Mouse (Mus musculus) midbrain, postnatal 0 days (tissue): ENCODE measurements around the gene Olfr1417. TPM values are rescaled to one million over a fixed set of nuclear protein-coding genes. Genes with fewer than 3 reads are reported as not detected.

Experiments
- ATAC-seq: fragments of 200-750 bp; cut with Nextera tagmentation; 2 replicates; pipeline ENCODE4 v1.8.0; 2017; ENCODE audit warnings: moderate number of reproducible peaks, mild to moderate bottlenecking, moderate TSS enrichment, moderate library complexity; ENCODE audit not compliant: low FRiP score
- DNase-seq: peaks from one replicate; pipeline ENCODE4 v3.0.0-alpha.2; 2015; ENCODE audit warnings: low spot score
- H3K27ac ChIP-seq: fragments of 300-500 bp; sonication (generic); 2 replicates; pipeline ENCODE4 v1.5.1; 2014; ENCODE audit warnings: low read depth, mild to moderate bottlenecking, low read length, mixed read lengths
- H3K27me3 ChIP-seq: fragments of 300-500 bp; sonication (generic); 2 replicates; pipeline ENCODE4 v1.6.1; 2014; ENCODE audit warnings: low read length, control low read depth, mixed read lengths; ENCODE audit not compliant: insufficient read depth
- H3K36me3 ChIP-seq: fragments of 300-500 bp; sonication (generic); 2 replicates; pipeline ENCODE4 v1.6.1; 2014; ENCODE audit warnings: low read length, control low read depth, mixed read lengths; ENCODE audit not compliant: insufficient read depth
- H3K4me1 ChIP-seq: fragments of 300-500 bp; sonication (generic); 2 replicates; pipeline ENCODE4 v1.6.1; 2014; ENCODE audit warnings: mild to moderate bottlenecking, control low read depth, antibody characterized with exemption, low read length, mixed read lengths; ENCODE audit not compliant: insufficient read depth
- H3K4me2 ChIP-seq: fragments of 300-500 bp; sonication (generic); 2 replicates; pipeline ENCODE4 v1.6.1; 2014; ENCODE audit warnings: low read depth, mild to moderate bottlenecking, low read length, mixed read lengths; ENCODE audit not compliant: poor library complexity, severe bottlenecking
- H3K4me3 ChIP-seq: fragments of 300-500 bp; sonication (generic); 2 replicates; pipeline ENCODE4 v1.5.1; 2014; ENCODE audit warnings: low read depth, mild to moderate bottlenecking, low read length, moderate library complexity
- H3K9ac ChIP-seq: fragments of 300-500 bp; sonication (generic); replicated peaks from 2 replicates; pipeline ENCODE4 v1.6.1; 2014; ENCODE audit warnings: mild to moderate bottlenecking, low read length, moderate library complexity, mixed read lengths; ENCODE audit not compliant: poor library complexity, severe bottlenecking
- H3K9me3 ChIP-seq: fragments of 300-500 bp; sonication (generic); 2 replicates; pipeline ENCODE4 v1.6.1; 2016; ENCODE audit warnings: low read length, control low read depth
- CTCF ChIP-seq: IDR thresholded peaks from 2 replicates; pipeline ENCODE4 v1.5.1; 2016; ENCODE audit warnings: antibody characterized with exemption, mild to moderate bottlenecking
- WGBS: fragments of 180-500 bp; shearing (Covaris S2); extraction: QIAGEN DNeasy Blood & Tissue Kit; methylation state at CpG from one replicate; pipeline ENCODE4 v1.1.7; 2014; 5-methylcytosine and 5-hydroxymethylcytosine counted together
- polyA plus RNA-seq: library from polyadenylated mRNA; unstranded; fragments of >200 nt; fragmentation: Nextera tagmentation; extraction: Ambion mirVana; gene quantifications from 2 replicates; pipeline ENCODE4 v1.2.1, GENCODE M21; 2015
- total RNA-seq: library from RNA; depleted of rRNA; stranded (reverse); fragments of >200 nt; gene quantifications from 2 replicates; pipeline ENCODE4 v1.2.3, GENCODE M21; 2014

Gene Olfr1417
- total and polyA plus RNA-seq, 2 experiments from 2014 or later, result 0.16 TPM; not detected in 1

DNA sequence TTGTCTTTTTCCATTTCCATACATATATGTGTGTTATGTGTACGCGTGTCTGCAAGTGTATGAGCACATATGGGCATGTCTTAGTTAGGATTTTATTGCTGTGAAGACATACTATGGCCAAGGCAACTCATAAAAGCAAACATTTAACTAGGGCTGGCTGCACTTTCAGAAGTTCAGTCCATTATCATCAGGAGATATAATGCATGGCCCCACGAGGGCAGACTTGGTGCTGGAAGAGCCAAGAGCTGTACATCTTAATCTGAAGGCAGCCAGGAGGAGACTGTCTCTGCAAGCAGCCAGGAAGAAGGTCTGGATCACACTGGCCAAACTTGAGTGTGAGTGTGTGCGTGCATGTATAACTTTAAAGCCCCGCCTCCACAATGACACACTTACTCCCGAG is 44.6 kb downstream of the Olfr1417 start:
- DNase-seq, result no peak
- WGBS, result 87% methylated on average over 6 of the region's 6 CpGs
- TF ChIP-seq CTCF, result no peak
- Histone ChIP-seq H3K4me1 (no peaks in the 10 kb centered on the region), H3K36me3 (peaks cover 8% of the 10 kb centered on the region; the same call in 1 of the 2 replicates), H3K4me2 (no peak overlapping the region), H3K27me3 (no peaks in the 10 kb centered on the region), H3K4me3 (no peak overlapping the region), H3K9me3 (no peaks in the 10 kb centered on the region), H3K9ac (no peak overlapping the region), H3K27ac (no peak overlapping the region)
- no peak for ATAC-seq

DNA sequence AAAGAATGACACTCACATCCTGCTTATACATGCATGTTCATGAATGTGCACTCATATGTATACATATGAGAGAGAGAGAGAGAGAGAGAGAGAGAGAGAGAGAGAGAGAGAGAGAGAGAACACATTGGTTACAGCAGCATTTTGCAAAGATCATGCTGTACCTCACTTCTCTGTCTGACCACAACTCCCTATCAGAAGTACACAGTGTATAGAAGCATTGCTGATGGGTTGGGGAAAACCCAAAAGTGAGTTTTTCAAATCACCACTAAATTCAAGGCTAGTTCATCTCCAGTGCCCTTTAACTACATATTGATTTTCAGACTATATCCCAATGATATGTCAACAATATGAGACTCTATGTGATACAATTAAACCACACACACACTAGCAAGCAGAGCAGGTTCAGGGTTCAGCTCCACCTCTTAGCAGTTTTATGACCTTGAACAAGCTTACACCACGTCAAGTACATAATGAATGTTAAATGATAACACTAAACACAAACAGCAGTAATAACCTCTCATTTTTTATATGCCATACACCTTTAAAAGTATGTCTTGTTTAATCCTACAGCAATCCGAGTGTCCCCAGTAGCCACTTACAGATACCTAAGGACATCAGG is 45.2 kb downstream of the Olfr1417 start:
- Histone ChIP-seq H3K27ac (no peak overlapping the region), H3K36me3 (peaks cover 14% of the 10 kb centered on the region), H3K4me1 (no peaks in the 10 kb centered on the region), H3K27me3 (no peaks in the 10 kb centered on the region), H3K4me2 (no peak overlapping the region), H3K9ac (no peak overlapping the region), H3K9me3 (no peaks in the 10 kb centered on the region), H3K4me3 (no peak overlapping the region)
- no peak for TF ChIP-seq CTCF
- DNase-seq, result no peak
- no peak for ATAC-seq
- WGBS, result 84% methylated on average over 2 of the region's 2 CpGs

DNA sequence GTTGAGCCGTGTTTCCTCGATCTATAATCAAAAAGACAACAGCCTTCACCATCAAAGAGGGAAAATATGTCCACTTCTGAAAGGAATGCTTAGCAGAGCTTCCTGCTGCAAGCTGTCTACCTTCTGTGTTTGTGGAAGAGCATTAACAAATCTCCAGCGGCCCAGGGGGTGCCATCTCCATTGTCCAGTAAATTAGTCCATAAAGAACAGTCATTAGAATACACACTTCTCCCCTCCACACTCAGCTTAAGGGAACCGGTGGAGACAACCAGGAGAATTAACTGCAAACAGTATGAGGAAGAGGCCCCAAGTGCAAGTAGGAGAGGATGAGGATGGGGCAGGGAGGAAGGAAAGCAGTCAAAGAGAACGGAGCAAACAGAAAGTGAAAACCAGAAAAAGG is 47.2 kb downstream of the Olfr1417 start:
- ATAC-seq (no peak), DNase-seq (no peak)
- Histone ChIP-seq H3K36me3 (peaks cover 19% of the 10 kb centered on the region), H3K9ac (no peak overlapping the region), H3K27me3 (no peaks in the 10 kb centered on the region), H3K9me3 (no peaks in the 10 kb centered on the region), H3K27ac (no peak overlapping the region), H3K4me1 (no peaks in the 10 kb centered on the region), H3K4me3 (no peak overlapping the region), H3K4me2 (no peak overlapping the region)
- WGBS, result 73% methylated on average over 5 of the region's 5 CpGs
- no peak for TF ChIP-seq CTCF

DNA sequence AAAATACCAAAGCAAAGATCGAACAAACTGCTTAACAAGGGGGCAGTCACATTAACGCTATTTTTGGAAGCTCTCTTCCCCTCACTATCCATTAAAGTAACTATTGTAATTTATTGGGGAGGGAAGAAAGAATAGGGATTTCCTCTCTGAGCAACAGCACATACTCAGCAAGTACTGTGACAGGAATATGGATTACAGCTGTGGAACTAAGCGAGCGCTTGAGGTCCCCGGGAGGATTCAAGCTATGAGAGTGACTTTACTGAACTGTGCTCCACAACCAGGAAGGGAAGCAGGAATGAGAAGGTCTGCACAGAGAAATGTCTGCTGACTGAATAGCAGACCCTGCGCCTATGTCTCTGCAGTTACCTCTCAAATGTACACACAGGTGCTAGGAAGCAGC is 50.1 kb downstream of the Olfr1417 start:
- Histone ChIP-seq H3K27me3 (no peaks in the 10 kb centered on the region), H3K4me3 (no peak overlapping the region), H3K36me3 (peaks cover 31% of the 10 kb centered on the region), H3K9me3 (no peaks in the 10 kb centered on the region), H3K4me1 (no peaks in the 10 kb centered on the region), H3K9ac (no peak overlapping the region), H3K27ac (no peak overlapping the region), H3K4me2 (no peak overlapping the region)
- no peak for ATAC-seq
- no peak for TF ChIP-seq CTCF
- 94% methylated on average over 6 of the region's 6 CpGs for WGBS
- DNase-seq, result no peak

DNA sequence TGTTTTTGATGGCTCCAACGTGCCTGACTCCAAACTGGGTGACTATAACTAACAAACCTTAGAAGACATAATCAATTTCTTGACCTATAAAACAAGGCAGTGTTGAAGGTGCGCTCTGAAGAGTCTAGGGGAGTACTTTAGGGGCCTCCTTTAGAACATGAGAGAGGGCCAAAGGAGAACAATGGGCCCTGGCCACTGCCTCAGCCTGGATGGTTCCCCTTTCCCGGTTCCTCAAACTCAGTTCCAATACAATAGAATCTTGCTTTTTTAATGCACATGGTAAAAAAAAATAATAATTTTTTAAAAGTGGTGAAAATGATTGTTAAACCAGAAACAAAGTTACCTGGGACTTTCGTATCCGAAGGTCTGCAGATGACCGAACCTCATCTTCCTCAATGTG is 51.2 kb downstream of the Olfr1417 start:
- Histone ChIP-seq H3K4me1 (no peaks in the 10 kb centered on the region), H3K27me3 (no peaks in the 10 kb centered on the region), H3K36me3 (peaks cover 34% of the 10 kb centered on the region), H3K9ac (no peak overlapping the region), H3K4me2 (no peak overlapping the region), H3K27ac (no peak overlapping the region), H3K9me3 (no peaks in the 10 kb centered on the region), H3K4me3 (no peak overlapping the region)
- WGBS, result 94% methylated on average over 6 of the region's 6 CpGs
- DNase-seq, result no peak
- TF ChIP-seq CTCF, result no peak
- ATAC-seq, result no peak

DNA sequence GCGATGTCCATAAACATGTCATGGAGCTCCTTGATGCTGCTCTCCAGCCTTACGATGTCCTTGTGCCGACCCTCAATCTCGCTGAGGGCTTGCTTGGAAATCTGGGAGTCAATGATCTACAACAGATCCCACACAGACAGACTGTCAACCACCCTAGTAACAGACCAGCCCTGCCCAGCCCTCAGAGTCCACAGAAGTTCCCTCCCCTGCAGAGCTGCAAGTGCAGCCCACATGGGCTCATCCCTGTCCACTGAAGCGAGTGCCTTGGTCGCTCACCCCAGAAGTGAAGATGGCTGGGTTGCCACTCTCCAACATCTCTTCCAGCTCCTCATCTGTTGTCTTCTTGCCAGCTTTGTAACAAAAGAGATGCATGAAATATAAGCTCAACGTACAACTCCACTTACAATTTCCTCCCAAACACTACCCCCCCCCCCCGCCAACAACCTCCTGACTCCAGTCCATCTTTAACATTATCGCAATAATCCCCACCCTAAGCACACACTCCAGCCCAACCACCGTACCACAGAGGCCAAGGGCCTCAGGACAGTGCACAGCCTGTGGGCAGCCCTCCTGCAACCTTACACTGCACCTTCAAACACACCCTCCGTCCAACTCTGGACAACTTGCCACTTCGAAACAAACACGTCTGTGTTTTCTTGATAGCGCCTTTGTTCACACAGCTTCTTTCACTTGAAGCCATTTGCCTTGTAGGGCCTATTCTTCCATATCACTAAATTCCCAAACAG is 53.4 kb downstream of the Olfr1417 start:
- Histone ChIP-seq H3K36me3 (peaks cover 35% of the 10 kb centered on the region), H3K4me1 (no peaks in the 10 kb centered on the region), H3K4me2 (no peak overlapping the region), H3K27me3 (no peaks in the 10 kb centered on the region), H3K4me3 (no peak overlapping the region), H3K9me3 (no peaks in the 10 kb centered on the region), H3K9ac (no peak overlapping the region), H3K27ac (no peak overlapping the region)
- TF ChIP-seq CTCF, result no peak
- ATAC-seq (no peak), DNase-seq (no peak)
- WGBS, result 95% methylated on average over 14 of the region's 14 CpGs
